ENCODE assay signal across 31 mouse cellular contexts in the genomic region with DNA sequence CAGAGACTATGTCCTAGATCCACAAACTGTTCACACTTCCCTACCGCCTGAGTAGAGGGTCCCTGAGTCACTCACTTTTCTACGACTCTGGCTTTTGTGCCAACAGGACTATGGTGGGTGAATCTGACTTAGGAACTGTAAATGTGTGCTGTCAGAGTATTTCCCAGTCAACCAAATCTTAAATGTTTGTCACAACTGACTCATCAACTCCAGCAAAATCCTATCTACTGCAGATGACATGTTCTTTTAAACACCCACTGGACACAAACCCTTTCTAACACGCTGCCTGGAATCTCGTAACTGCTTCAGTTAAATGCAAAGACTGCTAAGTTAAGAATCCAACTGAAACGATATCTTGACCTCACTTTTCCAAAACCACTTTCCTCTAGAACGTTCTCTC.
"Had no signal": no experiment of that assay in that cellular context is flagged by ENCODE, and none has a peak within 500 bp of the region (broad histone marks: within the 10 kb centered on the region; RNA-seq: fewer than 3 reads in every experiment).

No protein-coding gene starts in this region.

- ATAC-seq: liver, embryonic 12.5 days; liver, postnatal 0 days; lung, postnatal 0 days; midbrain, embryonic 13.5 days; midbrain, embryonic 15.5 days; midbrain, embryonic 16.5 days had no signal

- H3K9ac ChIP-seq: limb, embryonic 12.5 days; limb, embryonic 13.5 days; limb, embryonic 15.5 days; liver, embryonic 12.5 days; liver, embryonic 13.5 days; liver, embryonic 14.5 days; liver, embryonic 15.5 days; liver, postnatal 0 days; lung, embryonic 14.5 days; lung, embryonic 15.5 days; midbrain, embryonic 12.5 days; midbrain, embryonic 13.5 days; midbrain, embryonic 15.5 days had no signal

- H3K36me3 ChIP-seq: limb, embryonic 12.5 days; limb, embryonic 13.5 days; limb, embryonic 15.5 days; liver, embryonic 12.5 days; liver, embryonic 13.5 days; liver, embryonic 15.5 days; lung, embryonic 15.5 days; midbrain, embryonic 15.5 days had no signal

- H3K27ac ChIP-seq: limb, embryonic 10.5 days; limb, embryonic 12.5 days; limb, embryonic 13.5 days; limb, embryonic 15.5 days; liver, embryonic 12.5 days; liver, embryonic 13.5 days; liver, embryonic 14.5 days; liver, embryonic 15.5 days; lung, embryonic 15.5 days; macrophage; midbrain, embryonic 10.5 days; midbrain, embryonic 12.5 days; midbrain, embryonic 15.5 days had no signal

- H3K27me3 ChIP-seq: limb, embryonic 12.5 days; limb, embryonic 13.5 days; limb, embryonic 15.5 days; liver, embryonic 12.5 days; liver, embryonic 13.5 days; liver, embryonic 15.5 days; lung, embryonic 15.5 days; megakaryocyte, embryonic 14.5 days; midbrain, embryonic 12.5 days; midbrain, embryonic 13.5 days; midbrain, embryonic 15.5 days had no signal

- H3K9me3 ChIP-seq: limb, embryonic 10.5 days; limb, embryonic 12.5 days; limb, embryonic 13.5 days; limb, embryonic 15.5 days; liver, embryonic 12.5 days; liver, embryonic 13.5 days; liver, embryonic 15.5 days; lung, embryonic 15.5 days; megakaryocyte, embryonic 14.5 days; midbrain, embryonic 10.5 days; midbrain, embryonic 12.5 days; midbrain, embryonic 13.5 days; midbrain, embryonic 15.5 days had no signal

- H3K4me1 ChIP-seq: limb, embryonic 12.5 days; limb, embryonic 13.5 days; limb, embryonic 15.5 days; liver, embryonic 12.5 days; liver, embryonic 13.5 days; liver, embryonic 15.5 days; lung, embryonic 15.5 days; megakaryocyte, embryonic 14.5 days; midbrain, embryonic 15.5 days had no signal

- H3K4me2 ChIP-seq: limb, embryonic 12.5 days; limb, embryonic 13.5 days; limb, embryonic 15.5 days; liver, embryonic 11.5 days; liver, embryonic 12.5 days; liver, embryonic 13.5 days; liver, embryonic 15.5 days; lung, embryonic 14.5 days; lung, embryonic 15.5 days; midbrain, embryonic 11.5 days; midbrain, embryonic 12.5 days; midbrain, embryonic 13.5 days; midbrain, embryonic 15.5 days had no signal

- DNase-seq: left cerebral cortex, postnatal 4 days; liver; liver, embryonic 13.5 days; liver, postnatal 0 days; lung, adult 18-20 months; lung, adult 2 months; lung, embryonic 14.5 days; lung, postnatal 10 days; lung, postnatal 14 days; lung, postnatal 36 days; lung, postnatal 4 days; midbrain, embryonic 14.5 days had no signal

- H3K4me3 ChIP-seq: limb, embryonic 10.5 days; limb, embryonic 12.5 days; limb, embryonic 13.5 days; limb, embryonic 15.5 days; liver, embryonic 12.5 days; liver, embryonic 13.5 days; liver, embryonic 15.5 days; lung, embryonic 15.5 days; megakaryocyte, embryonic 14.5 days; midbrain, embryonic 10.5 days; midbrain, embryonic 12.5 days; midbrain, embryonic 13.5 days; midbrain, embryonic 15.5 days; myocyte had no signal
